Comparison of ENCODE assay signal across 8 mouse cellular contexts in genomic region chr5:113800280-113800679, GRCm38 (mm10). TPM values are rescaled to one million over a fixed set of nuclear protein-coding genes. Genes with fewer than 3 reads are reported as not detected.
DNase-seq lines count a peak whose midpoint lies in the region; ATAC-seq lines count a peak whose summit lies in the region.

Gene Tmem119 (minus strand): TSS chr5:113800516.

- ATAC-seq in forebrain, embryonic 16.5 days, result peak; percentile 54
- peak; percentile 22 to 61; a peak in 1 of 4 replicates for ATAC-seq in hematopoietic stem cell, adult 5-6 weeks (replicated peaks in 1 of 2; ENCODE audit: insufficient read depth in 1 of 2, low FRiP score in 2 of 2, low TSS enrichment in 1 of 2, low read depth in 1 of 2, poor library complexity in 2 of 2, severe bottlenecking in 2 of 2)
- ATAC-seq in megakaryocyte, adult 5-6 weeks (ENCODE audit: poor library complexity, severe bottlenecking), result peak; percentile 28; the same call in 1 of the 2 replicates

- intact Hi-C loops in left cerebral cortex, postnatal 10 days (cut with DNase I), result no loop called here

- no peak within 1 kb of the TSS; the same call in 1 of the 2 replicates for H3K9ac ChIP-seq in forebrain, embryonic 16.5 days (replicated peaks; ENCODE audit: low read depth, low read length)

- WGBS in forebrain, embryonic 16.5 days, result 0% methylated on average over 11 of the region's 11 CpGs

- H3K4me2 ChIP-seq in forebrain, embryonic 16.5 days (ENCODE audit: low read length), result no peak within 1 kb of the TSS

- no peak within 1 kb of the TSS for H3K27ac ChIP-seq in forebrain, embryonic 16.5 days (ENCODE audit: low read length)

- peaks cover 4% of the 10 kb centered on the region for H3K4me1 ChIP-seq in forebrain, embryonic 16.5 days (replicated peaks; ENCODE audit: control insufficient read depth, insufficient read depth, low read length)

- H3K27me3 ChIP-seq in forebrain, embryonic 16.5 days (replicated peaks; ENCODE audit: control insufficient read depth, insufficient read depth, low read length), result peaks cover 5% of the 10 kb centered on the region; the same call in 1 of the 2 replicates

- DNase-seq in urinary bladder, adult 18-20 months (ENCODE audit: low spot score in 2 of 2), result peak; percentile 23 to 41
- DNase-seq in urinary bladder, postnatal 10 days (ENCODE audit: low spot score), result no peak
- DNase-seq in left cerebral cortex, postnatal 10 days (ENCODE audit: extremely low spot score in 1 of 2, low spot score in 2 of 2), result peak in 1 of 2 experiments; percentile 76
- DNase-seq in urinary bladder, postnatal 25 days (ENCODE audit: low spot score), result peak; percentile 31
- no peak for DNase-seq in cerebellum, adult 11 months

- H3K4me3 ChIP-seq in forebrain, embryonic 16.5 days (replicated peaks; ENCODE audit: low read length), result no peak within 1 kb of the TSS

- no peaks in the 10 kb centered on the region for H3K9me3 ChIP-seq in forebrain, embryonic 16.5 days (ENCODE audit: control insufficient read depth, low read length)

- H3K36me3 ChIP-seq in forebrain, embryonic 16.5 days (ENCODE audit: control insufficient read depth, insufficient read depth), result no peaks in the 10 kb centered on the region

RNA-seq across cellular contexts. Expression of gene Tmem119, which starts in this region (rescaled TPM):
- polyA plus RNA-seq in forebrain, embryonic 16.5 days (2015; fragmentation: Nextera tagmentation; extraction: Ambion mirVana), result 4.4 and 7.9 TPM in 2 replicates
- 1.1 and 1.8 TPM in 2 replicates for total RNA-seq in hematopoietic stem cell, adult 5-6 weeks (2017)
- total RNA-seq in left cerebral cortex, postnatal 10 days (2021), result 10 to 100 TPM; 12.0 to 16.0 TPM
- 1.9 and 2.8 TPM in 2 replicates for total RNA-seq in megakaryocyte, adult 5-6 weeks (2015)
- total RNA-seq in megakaryocyte, adult 5-6 weeks (2017), result 2.3 and 3.2 TPM in 2 replicates

Comparison
In these comparisons a context has a peak if more than half of its experiments do, and no peak if none do; other contexts are left out.
1. DNase-seq: peak in urinary bladder, adult 18-20 months (2 of 2) and urinary bladder, postnatal 25 days (single experiment); none in urinary bladder, postnatal 10 days (single experiment) and cerebellum, adult 11 months (single experiment).
2. Peak in every context shown above with its lines, with median percentiles within 50 percentile points of each other: ATAC-seq.